Mouse (Mus musculus): Measurements from ENCODE around the gene Atp5g3.
"Not testable (repeated sequence)": the region's sequence is repeated elsewhere in the genome, so short reads cannot be mapped to it uniquely, and the experiment has no call there.

Gene Atp5g3

DNA sequence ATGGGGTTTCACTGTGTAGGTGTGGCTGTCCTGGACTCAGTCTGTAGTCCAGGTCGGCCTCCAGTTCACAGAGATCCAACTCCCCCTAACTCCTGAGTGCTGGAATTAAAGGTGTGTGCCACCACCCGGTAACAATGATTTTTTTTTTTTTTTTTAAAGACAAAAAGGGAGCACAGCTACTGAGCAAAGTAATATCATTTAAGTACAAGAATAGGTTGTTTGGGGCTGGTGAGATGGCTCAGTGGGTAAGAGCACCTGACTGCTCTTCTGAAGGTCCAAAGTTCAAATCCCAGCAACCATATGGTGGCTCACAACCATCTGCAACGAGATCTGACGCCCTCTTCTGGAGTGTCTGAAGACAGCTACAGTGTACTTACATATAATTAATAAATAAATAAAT lies 14.2 kb downstream of the Atp5g3 start:
- DNase-seq (ENCODE audit: low spot score), result not testable (repeated sequence)

DNA sequence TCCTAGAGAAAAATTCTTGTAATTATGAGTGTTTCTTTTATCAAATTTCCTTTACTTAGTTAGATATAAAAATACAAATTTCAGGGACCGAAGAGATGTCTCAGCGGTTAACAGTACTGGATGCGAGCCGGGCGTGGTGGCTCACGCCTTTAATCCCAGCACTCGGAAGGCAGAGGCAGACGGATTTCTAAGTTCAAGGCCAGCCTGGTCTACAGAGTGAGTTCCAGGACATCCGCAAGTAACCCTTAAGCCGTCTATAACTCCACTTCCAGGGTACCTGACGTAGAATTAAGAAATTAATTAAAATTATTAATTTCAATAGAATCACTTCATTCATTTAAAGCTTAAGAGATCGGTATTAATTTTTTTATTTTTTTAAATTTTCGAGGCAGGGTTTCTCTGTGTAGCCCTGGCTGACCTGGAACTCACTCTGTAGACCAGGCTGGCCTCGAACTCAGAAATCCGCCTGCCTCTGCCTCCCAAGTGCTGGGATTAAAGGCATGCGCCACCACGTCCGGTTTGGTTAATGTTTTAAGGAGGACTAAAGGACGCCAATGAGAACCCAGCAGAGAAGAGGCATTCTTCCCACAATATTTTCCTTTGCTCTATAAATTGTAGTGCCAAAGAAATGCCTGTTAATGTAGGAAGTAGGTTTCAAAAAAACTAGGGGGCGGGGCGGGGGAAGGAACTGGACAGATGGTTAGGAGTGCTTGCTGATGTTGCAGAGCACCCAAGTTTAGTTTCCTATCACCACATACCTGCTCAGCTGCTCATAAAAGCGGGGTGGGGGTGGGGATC lies 17.5 kb downstream of the Atp5g3 start:
- DNase-seq (ENCODE audit: low spot score), result peak; percentile 12

DNA sequence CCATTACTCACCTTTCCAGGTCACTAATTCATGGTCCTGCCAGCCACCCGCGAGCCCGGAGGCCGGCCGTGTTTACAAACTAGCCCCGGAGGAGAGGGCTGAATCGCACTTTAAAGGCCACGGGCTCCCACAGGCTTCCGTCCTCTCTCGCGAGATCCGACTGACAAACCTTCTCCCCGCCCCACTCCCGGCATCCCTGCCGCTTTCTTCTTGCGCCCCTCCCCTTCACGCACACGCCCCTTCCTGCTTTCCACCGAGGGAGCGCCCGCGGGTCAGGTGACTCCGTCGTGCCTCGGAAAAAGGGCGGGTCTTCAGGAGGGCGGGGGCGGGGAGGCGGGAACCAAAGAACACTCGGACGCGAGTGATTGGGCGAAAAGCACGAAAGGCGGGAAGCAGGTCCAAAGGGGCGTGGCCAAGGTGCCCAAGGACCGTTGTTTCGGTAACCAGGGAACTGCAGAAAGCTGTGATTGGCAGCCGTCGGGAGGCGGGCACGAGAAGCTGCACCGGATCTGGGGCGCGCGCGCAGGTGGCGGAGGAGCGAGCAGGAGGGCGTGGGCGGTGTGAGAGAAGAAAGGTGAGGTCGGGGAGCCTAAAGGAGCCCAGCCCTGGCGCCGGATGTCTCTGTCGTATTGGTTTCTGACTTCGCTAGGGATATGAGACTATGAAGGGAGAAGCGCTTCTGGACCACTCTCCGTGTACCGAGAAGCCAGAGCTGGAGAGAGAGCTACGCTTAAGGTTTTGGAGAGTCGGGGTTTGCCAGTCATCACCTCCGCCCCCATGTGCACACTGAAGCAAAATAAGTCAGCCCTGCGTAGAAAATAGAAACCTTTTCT lies 18.4 kb downstream of the Atp5g3 start, which contains the start of gene Atf2:
Gene Atf2 (minus strand): TSS at position 176 of the 833 bp plus-strand sequence.
- peak; percentile 100 for DNase-seq (ENCODE audit: low spot score)

DNA sequence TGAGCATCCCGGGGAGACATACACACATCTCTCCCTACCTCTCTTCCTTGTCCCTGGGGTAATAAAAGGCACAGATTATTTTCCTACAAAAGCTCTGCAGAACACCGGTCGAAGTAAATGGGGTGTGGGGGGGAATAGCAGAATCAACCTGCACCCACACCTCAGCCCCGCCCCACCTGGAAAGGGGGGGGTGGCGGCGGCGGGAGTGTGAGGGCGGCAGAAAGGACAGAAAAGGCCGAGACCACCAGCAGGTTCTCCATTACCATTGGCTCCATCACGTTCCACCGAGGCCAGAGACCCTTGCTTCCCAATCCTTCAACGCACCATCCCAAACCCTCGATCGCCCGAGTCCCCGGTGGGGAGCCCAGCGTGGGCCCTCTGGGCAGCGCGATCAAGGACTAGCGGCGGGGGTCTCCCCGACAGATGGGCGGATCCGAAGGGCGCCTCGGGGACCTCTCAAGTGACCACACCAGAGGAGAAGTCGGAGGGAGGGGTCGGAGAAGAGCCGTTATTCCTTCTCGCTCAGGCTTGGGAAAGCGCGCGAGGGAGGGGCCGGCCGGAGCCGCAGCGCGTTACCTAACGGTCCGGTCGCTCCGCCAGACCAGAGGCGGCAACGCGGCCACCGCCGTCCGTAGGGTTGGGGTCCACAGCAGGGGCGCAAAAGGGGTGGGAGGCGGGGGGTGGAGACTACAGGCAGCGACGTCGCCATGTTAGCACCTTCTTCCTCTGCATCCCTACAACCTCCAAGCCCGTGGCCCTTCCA lies 19.2 kb downstream of the Atp5g3 start:
- DNase-seq (ENCODE audit: low spot score), result peak; percentile 70

DNA sequence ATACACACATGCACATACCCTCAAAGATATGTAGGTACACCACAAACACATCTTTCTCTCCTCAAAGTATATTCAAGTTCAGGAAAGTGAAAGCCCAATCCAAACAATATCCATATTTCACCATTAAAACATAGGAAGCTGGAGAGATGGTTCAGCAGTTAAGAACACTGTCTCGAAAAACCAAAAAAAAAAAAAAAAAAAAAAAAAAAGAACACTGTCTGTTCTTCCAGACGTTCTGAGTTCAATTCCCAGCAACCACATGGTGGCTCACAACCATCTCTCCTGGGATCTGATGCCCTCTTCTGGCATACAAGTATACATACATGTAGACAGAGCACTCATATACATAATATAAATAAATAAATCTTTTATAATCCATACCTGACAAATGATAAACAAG lies 25.1 kb downstream of the Atp5g3 start:
- no peak for DNase-seq (ENCODE audit: low spot score)

DNA sequence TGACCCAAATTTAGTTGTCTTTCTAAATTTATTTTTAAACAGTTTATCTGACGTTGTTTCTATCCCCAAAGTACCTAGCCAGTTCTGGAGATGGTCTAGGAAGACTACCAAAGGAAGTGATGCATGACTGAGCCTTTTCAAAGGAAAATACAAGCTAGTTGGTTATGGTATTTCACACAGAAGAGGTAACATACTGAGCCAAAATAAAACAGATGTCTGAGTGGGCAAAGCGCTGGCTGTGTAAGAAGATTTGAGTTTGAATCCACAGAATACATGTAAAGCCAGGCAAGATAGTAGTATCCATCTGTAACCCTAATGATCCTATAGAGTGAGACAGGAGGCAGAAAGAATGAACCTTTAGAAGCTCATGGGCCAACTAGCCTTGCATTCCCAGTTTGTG lies 33.2 kb downstream of the Atp5g3 start:
- no peak for DNase-seq (ENCODE audit: low spot score)

DNA sequence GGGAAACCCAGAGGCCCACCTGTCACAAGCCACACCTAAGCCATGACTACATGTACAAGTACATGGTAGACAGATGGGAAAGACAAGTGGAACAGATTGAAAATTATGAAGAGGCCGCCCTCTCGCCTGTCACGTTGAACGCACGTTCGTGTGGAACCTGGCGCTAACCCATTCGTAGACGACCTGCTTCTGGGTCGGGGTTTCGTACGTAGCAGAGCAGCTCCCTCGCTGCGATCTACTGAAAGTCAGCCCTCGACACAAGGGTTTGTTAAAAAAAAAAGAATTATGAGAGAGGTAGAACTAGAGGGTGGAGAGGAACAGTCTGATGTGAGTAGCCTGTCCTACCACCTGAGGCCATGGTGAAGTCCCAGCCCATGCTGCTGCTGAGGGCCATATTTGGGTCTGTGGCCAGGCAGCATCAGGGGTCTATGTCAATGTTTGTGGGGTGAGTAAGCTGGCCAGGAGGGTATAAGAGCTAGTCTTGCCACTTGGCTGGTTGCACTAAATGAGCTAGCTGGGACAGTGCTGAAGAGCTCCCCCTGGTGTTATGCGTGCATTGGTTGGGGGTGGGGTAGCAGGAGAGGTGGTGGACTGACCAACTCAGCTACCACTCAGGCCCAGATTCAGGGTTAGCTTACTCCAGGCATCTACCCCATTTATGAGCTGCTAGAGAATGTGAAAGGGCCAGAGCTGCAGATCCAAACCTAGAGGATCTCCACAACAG lies 43.2 kb downstream of the Atp5g3 start:
- peak; percentile 27 for DNase-seq (ENCODE audit: low spot score)

DNA sequence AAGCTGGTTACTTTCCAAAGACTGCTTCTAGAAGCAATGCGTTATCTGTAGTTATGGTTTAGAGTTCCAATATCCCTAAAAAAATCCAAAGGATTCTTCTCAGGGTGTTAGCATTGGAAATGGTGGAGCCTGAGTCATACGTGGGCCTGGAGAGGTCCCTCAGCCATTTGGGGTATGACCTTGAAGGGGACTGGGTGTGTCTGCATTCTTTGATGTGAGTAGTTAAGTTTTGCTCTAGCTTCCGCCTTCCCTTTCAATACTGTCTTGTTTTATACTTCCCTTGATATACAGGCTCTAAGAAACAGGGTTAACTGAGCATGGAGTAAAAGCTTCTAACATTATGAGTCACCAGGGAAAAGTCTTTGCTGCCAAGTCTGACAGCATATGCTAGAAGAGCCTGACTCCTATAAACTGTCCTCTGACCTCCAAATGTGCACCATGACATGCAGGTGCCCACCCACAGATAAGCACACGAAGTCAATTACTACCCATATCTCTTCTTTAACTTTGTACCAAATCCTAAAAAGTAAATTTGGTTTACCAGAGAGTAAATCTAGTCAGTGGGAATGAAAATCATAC lies 51.0 kb downstream of the Atp5g3 start:
- no peak for DNase-seq (ENCODE audit: low spot score)
